Mouse (Mus musculus): Measurements from ENCODE around the gene Zfp420. TPM values are rescaled to one million over a fixed set of nuclear protein-coding genes. Genes with fewer than 3 reads are reported as not detected.

Zfp420 gene
- polyA plus RNA-seq, 1 experiment from 2014 or later, result 3.3 TPM

DNA sequence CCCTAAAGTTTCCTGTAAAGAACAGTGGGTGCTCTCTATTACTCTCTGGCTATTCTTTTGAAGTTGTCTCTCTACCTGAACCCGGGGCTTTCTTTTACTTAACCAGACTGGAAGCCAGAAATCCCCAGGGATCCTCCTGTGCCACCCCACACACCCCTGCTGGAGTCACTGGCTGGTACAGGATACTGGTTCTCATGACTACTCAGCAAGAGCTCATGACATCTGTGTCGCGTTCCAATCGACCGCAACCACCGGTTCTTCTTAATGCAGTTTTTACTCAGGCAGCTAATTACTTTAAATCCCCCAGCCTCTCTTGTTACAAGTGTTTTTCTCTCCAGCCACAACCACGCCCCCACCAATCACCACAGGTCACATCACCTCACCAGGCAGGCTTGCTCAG is 20.3 kb downstream of the Zfp420 start:
- H3K4me3 ChIP-seq (ENCODE audit: low read depth, low read length), result no peak overlapping the region
- ATAC-seq (no peak), DNase-seq (ENCODE audit: low spot score) (no peak)
- peaks cover 9% of the 10 kb centered on the region; the same call in 1 of the 2 replicates for H3K36me3 ChIP-seq (ENCODE audit: insufficient read depth, low read length)
- H3K9ac ChIP-seq (replicated peaks; ENCODE audit: low read depth), result no peak overlapping the region
- peaks cover 10% of the 10 kb centered on the region for H3K9me3 ChIP-seq (ENCODE audit: low read length)
- H3K4me2 ChIP-seq (replicated peaks; ENCODE audit: low read depth, low read length), result no peak overlapping the region
- H3K4me1 ChIP-seq (ENCODE audit: insufficient read depth, low read depth, low read length), result no peaks in the 10 kb centered on the region
- H3K27ac ChIP-seq (ENCODE audit: low read length), result no peak overlapping the region
- WGBS, result 75% methylated on average over 7 of the region's 7 CpGs
- H3K27me3 ChIP-seq (replicated peaks; ENCODE audit: insufficient read depth, low read length), result no peaks in the 10 kb centered on the region
- no peak for TF ChIP-seq EP300 (IDR thresholded peaks at IDR 0.05)
- no peak for TF ChIP-seq CTCF (IDR thresholded peaks at IDR 0.05)

DNA sequence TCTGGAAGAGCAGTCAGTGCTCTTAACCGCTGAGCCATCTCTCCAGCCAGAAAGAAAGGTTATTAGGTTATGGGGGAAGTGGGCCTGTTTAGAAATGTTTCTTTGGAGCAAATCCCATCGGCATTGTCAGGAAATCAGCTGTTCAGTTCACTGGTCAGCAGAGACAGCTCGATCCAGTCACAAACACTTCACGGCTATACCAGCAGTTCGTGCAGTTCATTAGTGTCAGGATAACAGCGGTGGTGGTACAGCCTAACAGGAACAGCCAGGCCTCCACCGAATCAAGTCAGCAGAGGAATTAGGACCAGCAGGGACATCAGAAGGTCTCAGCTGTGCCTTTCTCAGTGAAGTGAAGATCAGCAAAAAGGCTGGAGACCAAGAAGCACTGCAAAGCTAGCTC is 21.1 kb downstream of the Zfp420 start:
- H3K9me3 ChIP-seq (ENCODE audit: low read length), result peaks cover 3% of the 10 kb centered on the region; the same call in 1 of the 2 replicates
- TF ChIP-seq EP300 (IDR thresholded peaks at IDR 0.05) (no peak), CTCF (IDR thresholded peaks at IDR 0.05) (no peak)
- no peak overlapping the region for H3K4me2 ChIP-seq (replicated peaks; ENCODE audit: low read depth, low read length)
- H3K27me3 ChIP-seq (replicated peaks; ENCODE audit: insufficient read depth, low read length), result no peaks in the 10 kb centered on the region
- H3K27ac ChIP-seq (ENCODE audit: low read length), result no peak overlapping the region
- ATAC-seq (no peak), DNase-seq (ENCODE audit: low spot score) (peak; percentile 26)
- H3K4me3 ChIP-seq (ENCODE audit: low read depth, low read length), result no peak overlapping the region
- no peak overlapping the region for H3K9ac ChIP-seq (replicated peaks; ENCODE audit: low read depth)
- no peaks in the 10 kb centered on the region for H3K4me1 ChIP-seq (ENCODE audit: insufficient read depth, low read depth, low read length)
- peaks cover under 1% of the 10 kb centered on the region; the same call in 1 of the 2 replicates for H3K36me3 ChIP-seq (ENCODE audit: insufficient read depth, low read length)
- WGBS, result 46% methylated on average over 7 of the region's 7 CpGs

GRCm38 (mm10) chr7:29890501-29890900 is 30.7 kb downstream of the Zfp420 start:
- Histone ChIP-seq H3K4me3 (ENCODE audit: low read depth, low read length) (no peak overlapping the region), H3K27me3 (replicated peaks; ENCODE audit: insufficient read depth, low read length) (no peaks in the 10 kb centered on the region), H3K4me2 (replicated peaks; ENCODE audit: low read depth, low read length) (no peak overlapping the region), H3K27ac (ENCODE audit: low read length) (no peak overlapping the region), H3K9ac (replicated peaks; ENCODE audit: low read depth) (no peak overlapping the region), H3K36me3 (ENCODE audit: insufficient read depth, low read length) (peaks cover 19% of the 10 kb centered on the region), H3K9me3 (ENCODE audit: low read length) (peaks cover 32% of the 10 kb centered on the region), H3K4me1 (ENCODE audit: insufficient read depth, low read depth, low read length) (no peaks in the 10 kb centered on the region)
- no peak for TF ChIP-seq EP300 (IDR thresholded peaks at IDR 0.05)
- ATAC-seq (no peak), DNase-seq (ENCODE audit: low spot score) (no peak)
- 98% methylated on average over 7 of the region's 7 CpGs for WGBS

DNA sequence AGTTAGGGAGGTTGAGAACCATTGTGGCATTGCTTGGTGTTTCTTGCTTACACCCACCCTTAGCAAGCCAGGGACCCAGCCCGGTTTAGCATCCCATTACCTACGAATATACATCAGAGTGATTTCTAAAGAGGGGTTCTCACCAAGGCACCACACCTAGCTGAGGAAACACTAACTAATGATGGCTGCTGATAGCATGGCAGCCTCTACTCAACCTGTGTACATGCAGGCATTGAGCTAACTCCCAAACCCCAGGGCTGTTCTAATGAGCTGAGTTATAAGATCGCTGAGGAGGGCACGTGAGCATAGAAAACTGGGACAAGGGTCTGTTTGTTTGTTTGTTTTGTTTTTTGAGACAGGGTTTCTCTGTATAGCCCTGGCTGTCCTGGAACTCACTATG is 33.0 kb downstream of the Zfp420 start:
- no peak for DNase-seq (ENCODE audit: low spot score)
- H3K9ac ChIP-seq (replicated peaks; ENCODE audit: low read depth), result no peak overlapping the region
- no peak for ATAC-seq
- no peak overlapping the region for H3K4me2 ChIP-seq (replicated peaks; ENCODE audit: low read depth, low read length)
- H3K4me1 ChIP-seq (ENCODE audit: insufficient read depth, low read depth, low read length), result no peaks in the 10 kb centered on the region
- H3K9me3 ChIP-seq (ENCODE audit: low read length), result peaks cover 30% of the 10 kb centered on the region
- TF ChIP-seq CTCF (IDR thresholded peaks at IDR 0.05), result no peak
- no peak for TF ChIP-seq EP300 (IDR thresholded peaks at IDR 0.05)
- H3K36me3 ChIP-seq (ENCODE audit: insufficient read depth, low read length), result peaks cover 31% of the 10 kb centered on the region
- H3K27ac ChIP-seq (ENCODE audit: low read length), result no peak overlapping the region
- H3K4me3 ChIP-seq (ENCODE audit: low read depth, low read length), result no peak overlapping the region
- H3K27me3 ChIP-seq (replicated peaks; ENCODE audit: insufficient read depth, low read length), result no peaks in the 10 kb centered on the region
- 99% methylated on average over 4 of the region's 4 CpGs for WGBS

DNA sequence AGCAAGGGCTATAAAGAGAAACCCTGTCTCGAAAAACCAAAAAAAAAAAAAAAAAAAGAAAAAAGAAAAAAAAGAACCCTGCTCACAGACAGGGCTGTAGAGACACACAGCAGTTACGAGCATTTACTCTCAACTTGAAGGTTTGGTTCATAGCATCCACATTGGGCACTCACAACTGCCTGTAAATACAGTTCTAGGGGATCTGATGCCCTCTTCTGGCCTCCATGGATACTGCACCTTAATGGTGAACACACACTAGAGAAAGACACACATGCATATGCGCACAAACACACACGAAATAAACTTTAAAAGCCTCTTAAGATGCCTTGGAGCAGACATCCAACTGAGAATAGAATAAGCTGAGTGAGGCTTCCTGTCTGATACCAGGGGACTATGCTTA is 38.6 kb downstream of the Zfp420 start:
- peaks cover 39% of the 10 kb centered on the region for H3K36me3 ChIP-seq (ENCODE audit: insufficient read depth, low read length)
- H3K9ac ChIP-seq (replicated peaks; ENCODE audit: low read depth), result no peak overlapping the region
- peaks cover 25% of the 10 kb centered on the region for H3K9me3 ChIP-seq (ENCODE audit: low read length)
- TF ChIP-seq CTCF (IDR thresholded peaks at IDR 0.05) (peak; percentile 10; the same call in 1 of the 2 replicates), EP300 (IDR thresholded peaks at IDR 0.05) (no peak)
- DNase-seq (ENCODE audit: low spot score) (no peak), ATAC-seq (no peak)
- H3K27me3 ChIP-seq (replicated peaks; ENCODE audit: insufficient read depth, low read length), result no peaks in the 10 kb centered on the region
- no peak overlapping the region for H3K27ac ChIP-seq (ENCODE audit: low read length)
- H3K4me2 ChIP-seq (replicated peaks; ENCODE audit: low read depth, low read length), result no peak overlapping the region
- H3K4me3 ChIP-seq (ENCODE audit: low read depth, low read length), result no peak overlapping the region
- 95% methylated on average over 4 of the region's 4 CpGs for WGBS
- H3K4me1 ChIP-seq (ENCODE audit: insufficient read depth, low read depth, low read length), result no peaks in the 10 kb centered on the region

- WGBS, result 95% methylated on average over 4 of the region's 4 CpGs
- Histone ChIP-seq H3K4me1 (ENCODE audit: insufficient read depth, low read depth, low read length) (no peaks in the 10 kb centered on the region), H3K36me3 (ENCODE audit: insufficient read depth, low read length) (peaks cover 5% of the 10 kb centered on the region; the same call in 1 of the 2 replicates), H3K9me3 (ENCODE audit: low read length) (no peaks in the 10 kb centered on the region), H3K4me2 (replicated peaks; ENCODE audit: low read depth, low read length) (no peak overlapping the region), H3K9ac (replicated peaks; ENCODE audit: low read depth) (no peak overlapping the region), H3K27me3 (replicated peaks; ENCODE audit: insufficient read depth, low read length) (no peaks in the 10 kb centered on the region), H3K4me3 (ENCODE audit: low read depth, low read length) (no peak overlapping the region), H3K27ac (ENCODE audit: low read length) (no peak overlapping the region)
- TF ChIP-seq CTCF (IDR thresholded peaks at IDR 0.05), result no peak
- no peak for TF ChIP-seq EP300 (IDR thresholded peaks at IDR 0.05)
- ATAC-seq (no peak), DNase-seq (ENCODE audit: low spot score) (no peak)
These were observed 44.3 kb downstream of the Zfp420 start for GRCm38 (mm10) chr7:29904101-29904500.
